ENCODE assay signal across 8 mouse cellular contexts in the genomic region with DNA sequence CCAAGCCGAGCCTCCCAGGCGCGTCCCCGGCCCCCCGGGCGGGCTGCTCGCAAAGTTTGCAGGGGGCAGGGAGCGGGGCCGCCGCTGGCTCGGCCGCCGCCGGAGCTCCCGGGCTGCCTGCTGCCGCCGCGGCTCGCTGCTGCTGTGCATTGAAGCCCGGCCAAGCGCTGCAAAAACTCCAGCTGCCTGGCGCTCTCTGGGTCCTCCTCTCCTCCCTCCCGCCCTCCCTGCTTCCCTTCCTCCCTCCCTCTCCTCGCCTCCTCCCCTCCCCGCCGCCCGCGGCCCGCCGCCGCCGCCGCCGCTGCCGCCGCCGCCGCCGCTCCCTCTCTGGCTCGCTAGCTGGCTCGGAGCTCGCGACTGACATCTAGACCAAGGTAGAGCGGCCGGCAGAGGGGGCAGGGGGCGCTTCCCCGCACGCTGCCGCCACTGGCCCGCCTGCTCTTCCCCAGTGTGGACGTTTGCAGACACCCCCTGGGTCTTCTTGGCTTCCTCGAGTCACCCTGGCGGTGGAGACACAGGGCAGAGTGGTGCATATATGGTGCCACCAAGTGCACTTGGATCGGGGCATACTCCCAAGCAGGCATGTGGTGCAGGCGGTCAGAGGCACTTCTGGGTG. TPM values are rescaled to one million over a fixed set of nuclear protein-coding genes. Genes with fewer than 3 reads are reported as not detected.
A peak's percentile ranks its signal among the peaks of the same experiment; 100 is the strongest.
DNase-seq lines count a peak whose midpoint lies in the region; ATAC-seq lines count a peak whose summit lies in the region.

Gene Plxna4, minus strand, starts transcription at position 137 of the 616 bp plus-strand sequence.

- WGBS in lung, embryonic 15.5 days, result under 1% methylated on average over 46 of the region's 55 CpGs

- no peaks in the 10 kb centered on the region for H3K9me3 ChIP-seq in lung, embryonic 15.5 days

- peak within 1 kb of the TSS; percentile 95 for H3K4me2 ChIP-seq in lung, embryonic 15.5 days

- peak; percentile 78 for DNase-seq in NIH3T3 (ENCODE audit: low read depth)
- peak; percentile 61 for DNase-seq in cerebellum, adult 8-10 months
- peak in 1 of 2 experiments; percentile 81 for DNase-seq in frontal cortex, adult 2 months (ENCODE audit: extremely low spot score in 1 of 2, low spot score in 1 of 2)
- peak; percentile 86 for DNase-seq in heart, postnatal 4 days
- DNase-seq in layer of hippocampus, postnatal 10 days (ENCODE audit: low spot score in 2 of 2), result peak; percentile 81 to 86
- DNase-seq in retina, embryonic 14.5 days (ENCODE audit: low spot score), result peak; percentile 80
- no peak for DNase-seq in spleen, adult 12 weeks (ENCODE audit: low spot score)

- peak within 1 kb of the TSS; percentile 61 for H3K9ac ChIP-seq in lung, embryonic 15.5 days

- H3K4me1 ChIP-seq in lung, embryonic 15.5 days, result peaks cover 9% of the 10 kb centered on the region

- H3K27me3 ChIP-seq in lung, embryonic 15.5 days, result peaks cover 85% of the 10 kb centered on the region

- H3K27ac ChIP-seq in lung, embryonic 15.5 days, result peak within 1 kb of the TSS; percentile 67

- peak within 1 kb of the TSS; percentile 64 for H3K4me3 ChIP-seq in lung, embryonic 15.5 days

- peak; percentile 66 for ATAC-seq in lung, embryonic 15.5 days (ENCODE audit: borderline replicate concordance, extremely low read depth, low FRiP score, low TSS enrichment)

- no peaks in the 10 kb centered on the region for H3K36me3 ChIP-seq in lung, embryonic 15.5 days

RNA-seq across cellular contexts. Expression of gene Plxna4, which starts in this region (rescaled TPM):
- 13.9 and 16.1 TPM in 2 replicates for polyA plus RNA-seq in frontal cortex, adult 2 months (2012; rRNA removed)
- total RNA-seq in heart, postnatal 4 days (2021), result 10 to 100 TPM; 34.3 TPM
- total RNA-seq in layer of hippocampus, postnatal 10 days (2021), result 100 to 1,000 TPM; 103 to 108 TPM
- polyA plus RNA-seq in lung, embryonic 15.5 days (2015; fragmentation: Nextera tagmentation; extraction: Ambion mirVana), result 1.6 and 2.1 TPM in 2 replicates
